Mouse (Mus musculus): Measurements from ENCODE around the gene Trp53tg5.

DNA sequence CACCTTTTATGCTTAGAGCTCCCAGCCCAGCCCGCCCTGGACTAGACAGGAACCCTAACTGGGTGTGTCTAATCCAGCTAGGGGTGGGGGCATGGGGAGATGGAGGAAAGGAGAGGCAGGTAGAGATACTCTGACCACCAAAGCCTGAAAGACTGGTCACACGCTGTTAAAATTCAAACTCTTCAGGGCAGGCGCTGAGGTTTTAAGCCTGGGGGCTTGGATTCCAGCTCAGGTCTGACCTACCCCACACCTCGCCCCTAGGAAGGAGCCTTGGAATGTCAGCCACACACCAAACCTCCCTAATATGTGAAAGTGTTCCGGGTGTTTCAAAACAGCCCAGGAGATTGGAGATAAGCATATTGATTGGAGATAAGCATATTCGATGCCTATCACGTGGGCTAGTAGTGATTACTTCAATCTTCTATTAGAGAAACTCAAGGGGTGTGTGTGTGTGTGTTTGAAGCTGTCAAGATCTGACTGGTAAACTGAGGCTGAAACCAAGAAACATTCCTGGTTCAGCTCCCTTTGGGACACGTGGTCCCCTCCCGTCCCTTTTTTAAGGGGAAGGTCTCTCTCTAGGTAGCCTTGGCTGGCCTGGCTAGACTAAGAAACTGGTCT, 40.1 kb downstream of the Trp53tg5 start:
- TF ChIP-seq GATA1 (IDR thresholded peaks at IDR 0.05; ENCODE audit: borderline replicate concordance, low read length) (no peak), FLI1 (IDR thresholded peaks at IDR 0.05; ENCODE audit: low read length) (no peak)

Data from megakaryocyte, embryonic 14.5 days (primary cell).